Mouse (Mus musculus) retina, adult 2 months (tissue): ENCODE measurements around the gene Hist1h2ai.
"Not testable (repeated sequence)": the region's sequence is repeated elsewhere in the genome, so short reads cannot be mapped to it uniquely, and the experiment has no call there.

Experiments
- DNase-seq: peaks from one replicate; pipeline ENCODE4 v3.0.0-alpha.2; 2012; ENCODE audit warnings: low read depth, low spot score

Gene Hist1h2ai

DNA sequence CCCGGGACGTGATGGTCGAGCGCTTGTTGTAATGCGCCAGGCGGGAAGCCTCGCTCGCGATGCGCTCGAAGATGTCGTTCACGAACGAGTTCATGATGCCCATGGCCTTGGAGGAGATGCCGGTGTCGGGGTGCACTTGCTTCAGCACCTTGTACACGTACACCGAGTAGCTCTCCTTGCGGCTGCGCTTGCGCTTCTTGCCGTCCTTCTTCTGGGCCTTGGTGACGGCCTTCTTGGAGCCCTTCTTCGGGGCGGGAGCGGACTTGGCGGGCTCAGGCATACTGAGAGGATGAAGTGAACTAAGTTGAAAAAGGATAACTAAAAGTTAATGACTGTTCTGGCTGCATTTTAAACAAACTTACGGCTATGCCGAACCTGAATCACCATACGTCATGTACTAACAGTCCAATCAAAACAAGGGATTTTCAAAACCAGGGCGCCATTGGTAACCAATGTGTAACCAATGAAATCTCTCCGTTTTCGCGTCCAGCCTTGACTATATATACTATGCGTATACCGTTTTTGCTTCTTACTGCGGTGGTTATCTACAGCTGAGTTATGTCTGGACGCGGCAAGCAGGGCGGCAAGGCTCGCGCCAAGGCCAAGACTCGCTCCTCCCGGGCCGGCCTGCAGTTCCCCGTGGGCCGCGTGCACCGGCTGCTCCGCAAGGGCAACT is at the start of gene Hist1h2ai, which contains the start of gene Hist1h2bl:
Gene Hist1h2ai (plus strand): TSS at position 559 of the 676 bp plus-strand sequence.
Gene Hist1h2bl (minus strand): TSS at position 280 of the 676 bp plus-strand sequence.
- DNase-seq = peak; percentile 83

DNA sequence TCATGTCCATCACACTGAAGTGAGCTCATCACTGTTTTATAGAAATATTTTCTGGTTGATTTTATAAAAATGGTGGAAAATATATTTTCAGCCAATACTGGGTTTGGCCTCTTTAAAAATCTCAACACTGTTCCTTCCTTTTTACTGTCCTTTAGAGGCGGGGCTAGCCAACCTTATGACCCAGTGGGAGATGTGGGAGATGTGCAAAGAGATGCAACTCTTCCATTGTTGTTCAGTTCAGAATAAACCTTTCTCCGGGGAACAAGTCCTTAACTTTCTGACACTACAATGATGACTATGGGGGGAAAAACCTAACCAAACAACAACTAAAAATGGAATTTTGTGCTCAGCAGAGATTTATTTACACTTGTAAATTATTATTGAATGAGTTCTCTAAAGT is 38.9 kb upstream of the Hist1h2ai start, which contains the start of gene Olfr1360:
Gene Olfr1360 (minus strand): TSS at position 101 of the 400 bp plus-strand sequence.
- DNase-seq = no peak

DNA sequence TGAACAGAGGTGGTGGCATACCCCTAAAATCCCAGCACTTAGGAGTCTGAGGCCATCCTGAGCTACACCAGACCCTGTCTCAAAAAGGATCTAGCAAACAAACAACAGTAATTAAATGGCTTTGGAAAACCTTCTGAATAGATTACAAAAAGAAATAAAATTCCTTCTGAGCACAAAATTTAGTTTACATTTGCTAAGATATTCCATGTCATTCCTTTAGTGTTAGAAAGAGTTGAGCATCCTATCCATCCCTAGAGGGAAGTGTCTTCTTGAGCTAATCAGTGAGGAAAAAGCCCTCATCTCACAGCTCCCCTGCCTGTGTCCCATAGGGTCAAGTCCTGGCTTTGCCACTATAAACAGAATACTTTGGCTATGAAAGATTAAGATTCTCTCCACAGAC is 18.4 kb upstream of the Hist1h2ai start, which contains the start of gene Olfr1359:
Gene Olfr1359 (plus strand): TSS at position 301 of the 400 bp plus-strand sequence.
- DNase-seq = no peak

DNA sequence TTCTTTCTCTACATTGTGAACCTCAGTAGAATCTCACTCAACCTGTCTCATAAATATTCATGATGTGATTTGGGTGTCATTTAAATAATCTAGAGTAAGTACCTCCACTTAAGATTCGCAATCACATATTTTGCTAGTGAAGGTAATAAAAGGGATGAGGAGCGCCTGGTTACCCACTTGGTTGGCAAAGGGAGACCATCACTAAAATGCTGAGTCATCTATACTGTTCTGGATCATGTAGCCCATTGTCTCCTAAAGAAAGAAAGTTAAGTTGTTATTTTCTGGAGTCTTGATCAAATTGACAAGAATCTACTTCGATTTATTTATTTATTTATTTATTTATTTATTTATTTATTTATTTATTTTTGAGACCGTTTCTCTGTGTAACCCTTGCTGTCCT is 9.6 kb upstream of the Hist1h2ai start:
- no peak for DNase-seq

DNA sequence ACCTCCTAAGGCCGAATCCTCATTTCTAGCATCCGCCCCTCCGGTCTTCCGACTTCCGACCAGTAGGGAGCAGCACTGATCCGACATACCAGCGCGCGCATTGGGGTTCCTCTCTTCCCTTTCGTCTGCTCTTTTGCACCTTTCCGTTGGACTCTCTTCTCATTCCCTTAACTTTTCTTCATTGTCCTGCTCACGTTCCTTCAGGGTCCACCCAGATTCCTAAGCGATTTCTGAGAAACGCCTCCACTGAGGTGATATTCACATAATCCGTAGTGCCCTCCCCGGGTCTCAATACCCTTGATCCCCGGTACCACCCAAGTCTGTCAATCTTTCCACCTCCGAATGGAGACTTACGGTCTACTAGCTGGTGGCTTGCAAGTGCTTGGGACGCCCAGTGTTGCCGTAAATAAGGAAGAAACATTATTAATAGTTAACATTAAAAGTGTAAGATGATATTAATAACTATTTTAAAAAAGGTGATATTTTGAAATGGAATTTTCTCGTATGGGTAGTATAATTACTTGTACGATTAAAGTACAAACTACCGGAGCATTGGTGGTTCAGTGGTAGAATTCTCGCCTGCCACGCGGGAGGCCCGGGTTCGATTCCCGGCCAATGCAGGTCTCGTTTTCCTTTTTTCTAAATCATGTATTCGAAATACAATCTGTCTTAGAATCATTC is 6.1 kb upstream of the Hist1h2ai start:
- DNase-seq = peak; percentile 76

DNA sequence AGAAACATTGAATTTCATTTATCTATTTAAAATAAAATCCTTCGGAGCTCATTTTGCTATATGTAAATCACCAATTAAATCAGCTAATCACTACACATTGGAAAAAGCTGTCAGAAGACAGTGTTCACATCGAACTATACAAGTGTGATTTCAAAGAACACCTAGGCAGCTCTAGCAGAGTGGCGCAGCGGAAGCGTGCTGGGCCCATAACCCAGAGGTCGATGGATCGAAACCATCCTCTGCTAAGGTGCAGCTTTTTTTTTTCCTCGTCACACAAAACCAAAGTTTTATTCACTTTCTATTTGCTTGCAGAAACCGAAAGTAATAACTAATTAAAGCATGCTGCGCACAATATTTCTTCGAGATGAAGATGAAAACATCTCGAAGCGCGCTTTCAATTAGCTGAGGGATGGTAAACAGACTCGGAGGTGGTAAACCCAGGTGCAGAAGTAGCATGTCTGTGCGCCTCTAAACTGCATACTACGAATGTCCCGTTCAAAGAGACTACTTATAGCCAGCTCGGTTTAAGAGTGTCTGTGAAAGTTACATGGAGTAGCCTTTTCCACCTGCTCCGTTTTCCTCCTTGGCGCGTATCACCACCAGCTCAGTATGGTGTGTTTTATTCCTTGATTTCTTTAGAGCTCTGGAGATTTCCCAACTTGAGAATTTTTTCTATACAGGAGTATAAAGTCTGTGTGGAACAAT is 5.2 kb upstream of the Hist1h2ai start:
- DNase-seq = peak; percentile 67

DNA sequence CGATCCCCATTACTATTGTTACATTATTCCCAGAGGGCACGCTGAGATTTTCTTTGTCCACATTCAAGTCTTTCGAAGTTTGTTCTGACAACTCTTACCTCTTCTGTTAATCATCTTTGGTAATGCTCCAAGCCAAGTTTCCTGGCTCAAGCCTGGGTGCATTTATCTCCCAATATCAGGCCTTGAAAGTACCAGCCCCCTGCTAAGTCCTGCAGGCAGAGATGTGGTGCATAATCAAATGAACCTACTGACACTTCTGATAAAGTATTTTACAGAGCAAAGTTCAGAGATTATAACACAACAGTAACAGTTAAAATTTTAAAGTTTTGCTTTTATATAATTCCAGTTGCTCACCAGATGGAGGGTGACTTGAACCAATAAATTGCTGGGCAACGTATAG is 4.5 kb upstream of the Hist1h2ai start:
- DNase-seq = no peak

DNA sequence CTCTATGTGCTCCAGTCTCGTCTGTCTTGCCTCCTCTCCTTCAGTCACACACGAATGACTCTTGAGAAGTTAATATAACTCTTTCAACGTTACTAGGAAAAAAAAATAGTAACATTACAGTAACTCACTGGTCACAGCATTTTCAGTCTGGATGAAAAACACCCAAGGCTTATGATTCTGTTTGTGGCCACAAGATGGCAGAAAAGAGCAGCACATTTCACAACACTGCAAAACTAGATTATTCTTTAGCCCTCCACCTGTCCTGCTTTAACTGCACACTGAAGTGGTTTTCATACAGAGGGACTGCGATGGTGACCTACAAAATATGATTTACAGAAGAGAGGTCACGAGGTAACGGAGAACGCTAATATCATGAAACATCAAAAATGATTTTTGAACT is 1.5 kb upstream of the Hist1h2ai start:
- DNase-seq = no peak

DNA sequence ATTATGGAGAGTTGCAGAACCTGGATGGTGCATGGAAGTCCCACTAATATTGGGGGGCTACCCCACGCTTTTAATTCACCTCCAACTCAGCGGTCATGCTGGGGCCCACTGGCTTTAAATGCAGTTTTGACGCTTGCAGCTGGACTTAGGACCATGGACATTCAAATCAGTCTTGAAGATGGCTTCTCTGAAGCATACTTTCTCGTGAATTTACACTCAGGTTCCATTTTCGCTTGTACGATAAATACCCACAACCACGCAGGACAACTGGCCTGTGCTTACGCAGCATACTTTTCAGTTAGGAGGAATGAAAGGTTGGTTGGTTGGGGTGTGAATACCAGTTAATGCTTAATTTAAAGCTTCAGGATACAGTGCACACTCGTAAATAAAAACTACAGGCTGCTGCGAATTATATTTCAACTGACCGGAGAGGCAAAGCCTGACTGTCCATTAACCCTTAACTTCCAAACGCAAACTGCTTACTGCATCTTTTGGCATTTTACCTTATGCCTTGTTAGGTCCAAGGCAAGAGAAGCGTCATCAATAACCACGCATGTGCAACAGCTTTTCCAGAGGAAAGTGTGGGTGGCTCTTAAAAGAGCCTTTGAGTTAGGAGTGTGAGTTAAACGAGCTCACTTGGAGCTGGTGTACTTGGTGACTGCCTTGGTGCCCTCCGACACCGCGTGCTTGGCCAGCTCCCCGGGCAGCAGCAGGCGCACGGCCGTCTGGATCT is 925 bp upstream of the Hist1h2ai start:
- DNase-seq = no peak

DNA sequence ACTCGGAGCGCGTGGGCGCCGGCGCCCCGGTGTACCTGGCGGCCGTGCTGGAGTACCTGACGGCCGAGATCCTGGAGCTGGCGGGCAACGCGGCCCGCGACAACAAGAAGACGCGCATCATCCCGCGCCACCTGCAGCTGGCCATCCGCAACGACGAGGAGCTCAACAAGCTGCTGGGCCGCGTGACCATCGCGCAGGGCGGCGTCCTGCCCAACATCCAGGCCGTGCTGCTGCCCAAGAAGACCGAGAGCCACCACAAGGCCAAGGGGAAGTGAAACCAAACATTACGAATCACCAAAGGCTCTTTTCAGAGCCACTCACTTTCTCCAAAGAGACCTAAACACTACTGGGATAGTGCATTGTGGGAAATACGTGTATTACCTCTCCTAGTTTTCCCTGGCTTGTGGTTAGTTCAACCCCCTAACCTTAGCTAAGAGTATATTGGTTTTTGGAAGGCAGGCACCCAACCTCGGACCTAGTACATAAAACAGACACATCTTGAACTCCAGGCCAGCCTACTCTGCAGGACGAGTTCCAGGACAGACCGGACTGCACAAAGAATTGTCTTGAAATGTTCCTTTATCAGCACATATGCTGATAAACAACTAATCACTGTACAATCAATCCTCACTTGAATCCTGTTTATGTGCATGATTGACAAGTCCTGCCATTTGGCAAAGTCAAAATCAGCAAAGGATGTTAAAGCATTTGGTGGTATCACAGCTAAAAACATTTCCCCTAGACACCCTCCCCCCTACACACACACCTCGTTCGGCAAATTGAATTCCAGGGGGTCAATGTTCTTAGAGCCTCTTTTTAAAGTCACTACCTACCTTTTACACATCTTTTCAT is 544 bp downstream of the Hist1h2ai start:
- not testable (repeated sequence) for DNase-seq

DNA sequence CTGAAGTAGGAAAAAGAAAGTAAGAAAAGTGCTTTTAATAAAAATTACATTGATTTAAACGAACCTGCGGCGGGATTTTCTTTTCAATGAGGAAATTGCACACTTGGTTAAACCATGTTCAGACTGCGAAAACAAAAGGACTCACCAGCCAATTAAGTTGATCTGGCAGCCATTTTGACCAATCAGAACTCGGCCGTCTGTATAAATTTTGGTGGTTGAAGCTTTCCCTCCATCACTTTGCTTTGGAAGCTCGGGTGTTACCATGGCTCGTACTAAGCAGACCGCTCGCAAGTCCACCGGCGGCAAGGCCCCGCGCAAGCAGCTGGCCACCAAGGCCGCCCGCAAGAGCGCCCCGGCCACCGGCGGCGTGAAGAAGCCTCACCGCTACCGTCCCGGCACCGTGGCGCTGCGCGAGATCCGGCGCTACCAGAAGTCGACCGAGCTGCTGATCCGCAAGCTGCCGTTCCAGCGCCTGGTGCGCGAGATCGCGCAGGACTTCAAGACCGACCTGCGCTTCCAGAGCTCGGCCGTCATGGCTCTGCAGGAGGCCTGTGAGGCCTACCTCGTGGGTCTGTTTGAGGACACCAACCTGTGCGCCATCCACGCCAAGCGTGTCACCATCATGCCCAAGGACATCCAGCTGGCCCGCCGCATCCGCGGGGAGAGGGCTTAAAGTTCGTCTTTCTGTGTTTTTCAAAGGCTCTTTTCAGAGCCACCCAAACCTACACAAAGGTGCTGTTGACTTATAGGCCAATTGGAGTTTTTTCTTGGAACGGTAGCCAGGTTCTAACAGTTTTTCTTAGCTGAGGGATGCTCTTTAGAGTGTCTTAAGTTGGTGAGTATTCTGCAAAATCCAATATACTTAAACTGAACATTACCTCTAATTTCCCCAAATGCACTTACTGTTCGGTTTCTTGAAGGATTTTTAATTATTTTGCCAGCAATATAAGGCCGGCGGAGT is 1.5 kb downstream of the Hist1h2ai start, which contains the start of gene Hist1h3h:
Gene Hist1h3h (plus strand): TSS at position 263 of the 961 bp plus-strand sequence.
- DNase-seq = not testable (repeated sequence)

DNA sequence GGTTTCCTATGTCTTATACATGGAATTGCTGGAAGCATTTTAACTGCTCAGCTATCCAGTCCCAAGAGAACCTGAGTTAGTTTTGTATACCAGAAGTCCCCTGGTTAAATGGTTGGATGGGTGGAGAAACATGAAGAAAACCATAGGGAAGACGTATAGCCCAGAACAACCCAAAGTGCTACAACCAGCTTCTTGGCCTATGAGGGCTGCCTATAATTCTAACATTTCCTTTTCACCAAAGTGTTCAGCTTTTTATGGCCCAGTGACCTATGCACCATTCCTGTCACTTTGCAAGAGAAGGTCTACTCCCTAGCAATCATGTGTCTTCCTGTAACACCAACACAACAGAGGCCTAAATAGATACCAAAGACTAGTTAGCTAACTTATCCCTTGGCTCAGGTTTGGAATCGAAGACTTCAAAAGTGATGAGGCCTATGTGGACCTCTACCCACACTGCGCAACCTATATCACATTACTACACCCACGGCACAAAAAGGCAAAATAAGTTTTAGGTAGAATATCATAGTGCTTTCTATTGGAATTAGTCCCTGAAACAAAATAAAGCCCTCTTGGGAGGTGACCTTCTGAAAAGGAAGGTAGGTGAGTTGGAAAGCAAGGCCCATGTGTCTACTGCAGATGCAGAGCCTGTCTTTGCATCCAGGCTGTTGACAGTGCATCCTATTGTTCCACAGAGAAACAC is 2.3 kb downstream of the Hist1h2ai start:
- no peak for DNase-seq

DNA sequence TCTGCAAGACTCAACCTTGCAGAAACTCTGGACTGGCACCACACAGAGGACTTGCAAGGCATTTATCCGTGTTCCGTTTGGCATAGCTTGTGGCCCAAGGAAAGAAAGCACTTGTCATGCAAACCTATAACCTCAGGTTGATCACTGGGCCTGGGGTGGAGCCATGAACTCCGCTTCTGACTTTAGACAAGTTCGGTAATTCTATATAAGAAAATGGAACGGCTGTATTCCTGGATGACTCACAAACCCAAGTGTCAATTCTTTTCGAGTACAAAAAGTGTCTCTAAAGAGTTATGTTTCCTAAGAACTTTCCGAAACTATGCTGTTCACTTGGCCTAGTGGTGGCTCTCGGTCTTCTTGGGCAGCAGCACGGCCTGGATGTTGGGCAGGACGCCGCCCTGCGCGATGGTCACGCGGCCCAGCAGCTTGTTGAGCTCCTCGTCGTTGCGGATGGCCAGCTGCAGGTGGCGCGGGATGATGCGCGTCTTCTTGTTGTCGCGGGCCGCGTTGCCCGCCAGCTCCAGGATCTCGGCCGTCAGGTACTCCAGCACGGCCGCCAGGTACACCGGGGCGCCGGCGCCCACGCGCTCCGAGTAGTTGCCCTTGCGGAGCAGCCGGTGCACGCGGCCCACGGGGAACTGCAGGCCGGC is 5.0 kb downstream of the Hist1h2ai start:
- DNase-seq = not testable (repeated sequence)

DNA sequence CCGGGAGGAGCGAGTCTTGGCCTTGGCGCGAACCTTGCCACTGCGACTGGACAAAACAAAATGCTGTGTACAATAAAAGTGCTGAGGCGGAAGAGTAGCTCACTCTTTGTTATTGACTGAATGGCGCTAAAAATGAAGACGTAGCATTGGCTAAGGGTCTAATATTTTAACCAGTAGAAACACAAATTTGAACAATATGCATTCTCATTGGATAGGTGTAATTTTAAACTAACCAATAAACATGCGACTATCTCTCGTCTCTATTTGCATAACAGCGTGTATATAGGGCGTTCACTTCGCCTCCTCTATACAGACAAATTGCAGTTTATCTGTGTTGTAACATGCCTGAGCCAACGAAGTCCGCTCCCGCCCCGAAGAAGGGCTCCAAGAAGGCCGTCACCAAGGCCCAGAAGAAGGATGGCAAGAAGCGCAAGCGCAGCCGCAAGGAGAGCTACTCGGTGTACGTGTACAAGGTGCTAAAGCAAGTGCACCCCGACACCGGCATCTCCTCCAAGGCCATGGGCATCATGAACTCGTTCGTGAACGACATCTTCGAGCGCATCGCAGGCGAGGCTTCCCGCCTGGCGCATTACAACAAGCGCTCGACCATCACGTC is 5.6 kb downstream of the Hist1h2ai start, which contains the start of gene Hist1h2bm:
Gene Hist1h2bm (plus strand): TSS at position 288 of the 616 bp plus-strand sequence.
- peak; percentile 69 for DNase-seq

DNA sequence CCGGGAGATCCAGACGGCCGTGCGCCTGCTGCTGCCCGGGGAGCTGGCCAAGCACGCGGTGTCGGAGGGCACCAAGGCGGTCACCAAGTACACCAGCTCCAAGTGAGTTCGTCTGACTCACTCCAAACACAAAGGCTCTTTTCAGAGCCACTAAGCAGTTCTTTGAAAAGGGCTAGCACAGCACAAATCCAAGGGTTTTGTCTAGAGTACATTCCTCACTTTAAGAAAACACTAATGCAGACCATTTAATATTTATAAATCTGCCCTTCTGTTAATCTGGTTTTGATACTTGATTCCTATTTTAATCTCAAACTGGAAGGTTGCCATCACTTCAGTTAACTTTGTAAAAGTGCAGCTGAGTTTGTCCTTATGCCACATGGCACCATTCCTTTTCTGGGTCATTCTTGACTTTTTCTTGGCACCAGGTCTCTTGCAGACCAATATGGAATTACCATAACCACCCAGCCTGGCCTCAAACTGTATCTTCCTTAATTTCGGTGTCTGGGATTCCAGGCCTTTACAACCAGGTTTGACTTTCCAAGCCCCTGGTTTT is 6.2 kb downstream of the Hist1h2ai start:
- DNase-seq = no peak

DNA sequence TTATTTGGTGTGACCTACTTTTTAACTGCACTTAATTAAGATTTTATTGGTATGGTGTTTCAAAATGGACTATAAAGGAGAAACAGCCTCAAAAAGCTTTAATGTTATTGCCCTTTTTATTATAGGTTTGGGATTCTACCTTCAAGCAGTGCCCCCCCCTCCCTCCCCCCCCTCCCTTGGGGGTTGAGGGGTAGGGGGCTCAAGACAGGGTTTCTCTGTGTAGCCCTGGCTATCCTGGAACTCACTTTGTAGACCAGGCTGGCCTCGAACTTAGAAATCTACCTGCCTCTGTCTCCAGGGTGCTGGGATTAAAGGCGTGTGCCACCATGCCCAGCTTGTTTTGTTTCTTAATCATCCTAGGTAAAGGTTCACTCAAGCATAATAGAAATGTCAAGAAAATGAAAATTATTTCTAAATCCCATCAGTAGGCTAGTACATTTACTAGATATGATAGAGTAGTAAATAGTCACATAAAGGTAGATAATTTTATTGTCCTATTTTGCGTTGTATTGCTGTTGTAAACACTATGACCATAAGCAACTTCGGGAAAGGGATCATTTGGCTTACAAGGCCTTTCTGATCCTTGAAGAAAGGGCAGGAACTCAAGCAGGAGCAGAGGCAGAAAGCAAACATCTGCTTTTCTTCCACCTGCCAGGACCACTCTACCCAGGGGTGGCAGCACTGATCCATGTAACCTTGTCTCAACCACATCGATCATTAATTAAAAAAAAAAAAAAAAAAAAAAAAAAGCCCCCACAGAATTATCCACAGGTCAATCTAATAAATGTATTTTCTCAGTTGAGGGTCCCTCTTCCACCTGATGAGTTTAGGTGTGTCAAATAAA is 7.0 kb downstream of the Hist1h2ai start:
- no peak for DNase-seq
